Mouse (Mus musculus) midbrain, embryonic 11.5 days (tissue): ENCODE measurements around the gene Psmb5. TPM values are rescaled to one million over a fixed set of nuclear protein-coding genes. Genes with fewer than 3 reads are reported as not detected.

Experiments
- ATAC-seq: fragments of 200-750 bp; cut with Nextera tagmentation; 2 replicates; pipeline ENCODE4 v1.8.0; 2017; ENCODE audit warnings: moderate TSS enrichment, moderate library complexity; ENCODE audit not compliant: low FRiP score
- DNase-seq: peaks from one replicate; pipeline ENCODE4 v3.0.0; 2015; ENCODE audit warnings: low spot score; ENCODE audit errors: missing footprints
- H3K27ac ChIP-seq: fragments of 300-500 bp; sonication (generic); 2 replicates; pipeline ENCODE4 v1.5.1; 2014; ENCODE audit warnings: low read depth, low read length
- H3K27me3 ChIP-seq: fragments of 300-500 bp; sonication (generic); 2 replicates; pipeline ENCODE4 v1.6.1; 2014; ENCODE audit warnings: mild to moderate bottlenecking, low read length, moderate library complexity, mixed read lengths; ENCODE audit not compliant: control insufficient read depth, insufficient read depth
- H3K36me3 ChIP-seq: fragments of 300-500 bp; sonication (generic); 2 replicates; pipeline ENCODE4 v1.6.1; 2014; ENCODE audit warnings: mild to moderate bottlenecking, low read length, moderate library complexity, mixed read lengths; ENCODE audit not compliant: control insufficient read depth, insufficient read depth
- H3K4me1 ChIP-seq: fragments of 300-500 bp; sonication (generic); 2 replicates; pipeline ENCODE4 v1.6.1; 2014; ENCODE audit warnings: low read length; ENCODE audit not compliant: control insufficient read depth, insufficient read depth
- H3K4me2 ChIP-seq: fragments of 300-500 bp; sonication (generic); 2 replicates; pipeline ENCODE4 v1.6.1; 2014; ENCODE audit warnings: mild to moderate bottlenecking, moderate library complexity
- H3K4me3 ChIP-seq: fragments of 300-500 bp; sonication (generic); 2 replicates; pipeline ENCODE4 v1.5.1; 2014; ENCODE audit warnings: low read depth, low read length
- H3K9ac ChIP-seq: fragments of 300-500 bp; sonication (generic); 2 replicates; pipeline ENCODE4 v1.6.1; 2014; ENCODE audit warnings: low read length
- H3K9me3 ChIP-seq: fragments of 300-500 bp; sonication (generic); 2 replicates; pipeline ENCODE4 v1.6.1; 2016; ENCODE audit warnings: low read length; ENCODE audit not compliant: control insufficient read depth
- WGBS: fragments of 180-500 bp; shearing (Covaris S2); extraction: QIAGEN DNeasy Blood & Tissue Kit; methylation state at CpG from one replicate; pipeline ENCODE4 v1.1.7; 2014; 5-methylcytosine and 5-hydroxymethylcytosine counted together
- polyA plus RNA-seq: library from polyadenylated mRNA; unstranded; fragments of >200 nt; fragmentation: Nextera tagmentation; extraction: Ambion mirVana; gene quantifications from 2 replicates; pipeline ENCODE4 v1.2.1, GENCODE M21; 2014

Gene Psmb5
- polyA plus RNA-seq, 1 experiment from 2014 or later = 453 TPM

DNA sequence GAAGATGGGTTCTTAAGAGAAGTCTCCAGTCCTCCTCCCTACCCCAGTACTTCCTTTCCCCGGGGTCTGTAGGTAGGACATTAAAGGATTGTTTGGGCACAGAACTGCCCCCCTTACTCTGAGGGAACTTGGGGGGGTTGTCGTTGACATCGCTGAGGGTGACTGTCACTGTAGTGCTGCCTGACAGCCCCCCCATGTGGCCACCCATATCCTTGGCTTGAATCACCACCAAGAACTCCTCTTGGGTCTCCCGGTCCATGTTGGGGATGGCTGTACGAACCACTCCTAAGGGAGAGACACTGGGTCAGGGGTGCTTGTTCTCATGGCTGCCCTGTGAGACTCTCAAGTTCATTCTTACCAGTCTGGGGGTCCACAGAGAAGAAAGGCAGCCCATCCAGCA is 20.4 kb upstream of the Psmb5 start:
- H3K36me3 ChIP-seq = peaks cover 15% of the 10 kb centered on the region
- ATAC-seq (no peak), DNase-seq (no peak)
- WGBS = 82% methylated on average over 5 of the region's 5 CpGs
- H3K27me3 ChIP-seq = no peaks in the 10 kb centered on the region
- H3K27ac ChIP-seq = no peak overlapping the region
- H3K9ac ChIP-seq = no peak overlapping the region
- H3K4me3 ChIP-seq = no peak overlapping the region
- H3K4me1 ChIP-seq = peaks cover 9% of the 10 kb centered on the region; the same call in 1 of the 2 replicates
- no peaks in the 10 kb centered on the region for H3K9me3 ChIP-seq
- no peak overlapping the region for H3K4me2 ChIP-seq

DNA sequence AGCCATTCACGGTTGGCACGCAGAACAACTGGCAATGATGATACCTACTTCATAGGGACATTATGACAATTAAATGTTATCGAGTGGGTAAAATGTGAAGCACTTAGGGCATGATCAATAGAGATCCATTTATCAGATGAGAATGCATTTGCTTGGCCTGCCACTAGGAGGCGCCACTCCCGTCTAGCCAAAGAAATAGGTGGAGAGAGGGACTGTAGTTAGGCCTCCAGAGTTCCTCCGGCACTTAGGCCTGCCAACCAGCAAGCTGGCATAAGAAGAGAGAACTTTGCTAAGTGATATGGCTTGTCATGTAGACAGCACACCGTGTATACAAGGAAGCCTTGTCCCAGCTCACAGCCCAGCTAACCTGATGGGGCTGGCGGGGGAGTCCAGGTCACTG is 19.1 kb upstream of the Psmb5 start:
- peaks cover 9% of the 10 kb centered on the region; the same call in 1 of the 2 replicates for H3K4me1 ChIP-seq
- no peaks in the 10 kb centered on the region for H3K27me3 ChIP-seq
- ATAC-seq (no peak), DNase-seq (peak; percentile 95)
- 51% methylated on average over 8 of the region's 8 CpGs for WGBS
- peaks cover 21% of the 10 kb centered on the region for H3K36me3 ChIP-seq
- no peaks in the 10 kb centered on the region for H3K9me3 ChIP-seq
- no peak overlapping the region for H3K27ac ChIP-seq
- H3K4me2 ChIP-seq = no peak overlapping the region
- H3K9ac ChIP-seq = no peak overlapping the region
- no peak overlapping the region for H3K4me3 ChIP-seq

DNA sequence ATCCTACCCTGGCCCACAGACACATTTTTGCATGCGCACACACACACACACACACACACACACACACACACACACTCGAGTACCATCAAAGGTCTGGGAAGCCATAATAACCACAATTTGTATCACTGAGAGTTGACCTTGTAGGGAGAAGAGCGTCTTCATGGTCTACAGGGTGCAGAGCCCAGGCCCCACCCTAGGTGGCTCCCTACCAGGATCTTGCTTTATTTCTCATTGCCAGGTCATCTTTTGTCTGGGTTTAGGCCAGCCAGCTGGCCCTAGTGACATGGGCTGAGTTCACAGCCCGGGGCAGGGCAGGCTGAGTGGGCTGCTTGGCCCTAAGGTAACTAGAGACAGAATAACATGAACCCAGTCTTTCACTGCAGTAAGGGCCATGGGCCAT is 16.4 kb upstream of the Psmb5 start:
- Histone ChIP-seq H3K4me1 (no peaks in the 10 kb centered on the region), H3K36me3 (peaks cover 30% of the 10 kb centered on the region), H3K9me3 (no peaks in the 10 kb centered on the region), H3K4me3 (no peak overlapping the region), H3K9ac (no peak overlapping the region), H3K27ac (no peak overlapping the region), H3K4me2 (no peak overlapping the region), H3K27me3 (no peaks in the 10 kb centered on the region)
- ATAC-seq = no peak
- no peak for DNase-seq
- 83% methylated on average over 4 of the region's 4 CpGs for WGBS

DNA sequence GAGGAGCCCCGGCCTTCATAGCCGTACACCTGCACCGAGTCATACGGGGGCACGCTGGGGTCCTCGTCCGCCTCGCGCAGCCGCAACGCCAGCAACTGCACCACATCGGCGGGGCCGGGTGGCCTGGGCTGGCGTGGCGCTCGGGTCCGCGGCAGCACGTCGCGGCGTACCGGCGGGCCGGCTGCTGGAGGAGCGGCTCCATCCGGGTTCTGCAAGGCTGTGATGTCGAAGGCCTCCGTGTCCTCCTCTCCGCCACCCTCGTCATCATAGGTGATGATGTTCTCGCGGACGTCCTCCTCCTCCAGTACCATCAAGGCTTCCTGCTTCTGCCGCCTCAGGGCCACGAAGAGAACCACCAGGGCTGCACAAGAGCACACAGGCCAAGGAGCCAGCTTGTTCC is 14.4 kb upstream of the Psmb5 start:
- no peak for ATAC-seq
- no peak for DNase-seq
- no peak overlapping the region for H3K9ac ChIP-seq
- H3K9me3 ChIP-seq = no peaks in the 10 kb centered on the region
- no peak overlapping the region for H3K4me2 ChIP-seq
- H3K4me3 ChIP-seq = no peak overlapping the region
- no peaks in the 10 kb centered on the region for H3K4me1 ChIP-seq
- WGBS = 91% methylated on average over 37 of the region's 37 CpGs
- peaks cover 26% of the 10 kb centered on the region for H3K36me3 ChIP-seq
- no peak overlapping the region for H3K27ac ChIP-seq
- no peaks in the 10 kb centered on the region for H3K27me3 ChIP-seq

DNA sequence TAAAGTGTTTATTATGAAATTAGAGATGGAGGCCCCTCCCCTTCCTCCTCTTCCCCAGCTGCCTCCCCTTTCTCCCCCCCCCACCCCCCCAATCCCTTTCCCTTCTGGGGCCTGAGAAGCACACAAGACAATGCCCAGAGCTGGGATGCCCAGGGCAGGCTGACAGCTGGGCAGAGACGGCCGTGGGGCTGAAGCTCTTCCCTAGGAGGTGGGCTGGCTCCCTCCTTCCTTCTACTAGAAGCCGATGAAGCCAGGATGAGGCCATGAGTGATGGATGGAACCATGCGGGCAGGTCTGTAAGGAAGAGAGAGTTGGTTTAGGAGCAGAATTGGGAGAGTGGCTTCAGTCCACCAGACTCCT is 13.4 kb upstream of the Psmb5 start:
- Histone ChIP-seq H3K27me3 (no peaks in the 10 kb centered on the region), H3K9ac (no peak overlapping the region), H3K4me2 (no peak overlapping the region), H3K4me3 (no peak overlapping the region), H3K9me3 (no peaks in the 10 kb centered on the region), H3K27ac (no peak overlapping the region), H3K4me1 (no peaks in the 10 kb centered on the region), H3K36me3 (peaks cover 25% of the 10 kb centered on the region)
- WGBS = 90% methylated on average over 3 of the region's 4 CpGs
- DNase-seq (no peak), ATAC-seq (no peak)

DNA sequence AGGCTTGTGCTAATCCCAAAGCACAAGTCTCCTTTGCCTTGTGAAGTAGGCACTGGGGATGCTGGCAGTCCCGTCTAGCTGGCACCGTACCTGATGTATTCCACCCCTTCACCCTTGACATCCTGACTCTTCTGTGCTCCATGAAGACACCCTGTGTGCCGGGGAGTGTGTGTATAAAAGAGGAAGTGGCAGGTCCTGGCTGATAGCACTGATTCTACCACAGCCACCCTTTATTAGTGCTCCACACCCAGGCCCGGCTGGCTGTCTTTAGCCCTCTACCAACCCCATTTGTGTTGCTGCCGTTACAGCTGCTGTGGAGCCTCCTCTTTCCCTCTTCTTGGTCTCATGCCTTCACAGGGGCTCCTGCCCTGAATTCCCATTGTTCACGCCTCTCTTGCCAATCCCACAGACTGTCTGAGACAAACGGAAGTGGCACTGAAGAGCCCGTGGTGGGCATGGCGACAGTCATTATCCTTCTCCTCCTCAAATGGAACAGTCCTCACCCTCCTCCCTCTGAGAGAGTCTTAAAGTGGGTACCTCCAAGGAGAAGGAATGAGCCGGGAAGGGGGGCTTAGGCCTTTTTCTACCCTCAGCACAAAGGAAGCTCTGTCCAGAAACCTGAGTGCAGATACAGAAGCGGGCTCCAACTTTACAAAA is 12.9 kb upstream of the Psmb5 start:
- WGBS = 78% methylated on average over 11 of the region's 11 CpGs
- Histone ChIP-seq H3K27me3 (no peaks in the 10 kb centered on the region), H3K27ac (no peak overlapping the region), H3K9ac (no peak overlapping the region), H3K4me3 (no peak overlapping the region), H3K4me1 (no peaks in the 10 kb centered on the region), H3K4me2 (no peak overlapping the region), H3K36me3 (peaks cover 25% of the 10 kb centered on the region), H3K9me3 (no peaks in the 10 kb centered on the region)
- ATAC-seq (no peak), DNase-seq (no peak)

DNA sequence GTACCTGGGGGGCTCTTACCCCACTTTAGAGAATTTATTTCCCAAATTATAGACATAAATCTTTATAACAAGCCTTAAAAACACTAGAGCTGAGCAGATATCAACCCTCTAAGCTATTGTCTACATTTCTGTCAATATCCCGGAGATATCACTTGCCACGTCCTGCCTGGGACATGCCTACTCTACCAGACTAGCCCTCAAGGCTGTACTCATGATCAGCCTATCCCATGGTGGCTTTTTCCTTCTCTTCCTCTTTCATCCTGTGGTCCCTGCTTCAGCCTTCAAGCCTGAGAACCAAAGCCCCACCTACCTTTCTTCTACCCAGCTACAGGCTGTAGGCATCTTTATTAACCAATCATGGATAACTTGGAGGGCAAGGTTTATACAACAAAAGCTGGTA is 12.0 kb upstream of the Psmb5 start:
- 93% methylated on average over 2 of the region's 2 CpGs for WGBS
- H3K27me3 ChIP-seq = no peaks in the 10 kb centered on the region
- H3K4me2 ChIP-seq = no peak overlapping the region
- DNase-seq (no peak), ATAC-seq (no peak)
- H3K4me3 ChIP-seq = no peak overlapping the region
- H3K4me1 ChIP-seq = no peaks in the 10 kb centered on the region
- H3K36me3 ChIP-seq = peaks cover 25% of the 10 kb centered on the region
- no peak overlapping the region for H3K27ac ChIP-seq
- H3K9me3 ChIP-seq = no peaks in the 10 kb centered on the region
- no peak overlapping the region for H3K9ac ChIP-seq

DNA sequence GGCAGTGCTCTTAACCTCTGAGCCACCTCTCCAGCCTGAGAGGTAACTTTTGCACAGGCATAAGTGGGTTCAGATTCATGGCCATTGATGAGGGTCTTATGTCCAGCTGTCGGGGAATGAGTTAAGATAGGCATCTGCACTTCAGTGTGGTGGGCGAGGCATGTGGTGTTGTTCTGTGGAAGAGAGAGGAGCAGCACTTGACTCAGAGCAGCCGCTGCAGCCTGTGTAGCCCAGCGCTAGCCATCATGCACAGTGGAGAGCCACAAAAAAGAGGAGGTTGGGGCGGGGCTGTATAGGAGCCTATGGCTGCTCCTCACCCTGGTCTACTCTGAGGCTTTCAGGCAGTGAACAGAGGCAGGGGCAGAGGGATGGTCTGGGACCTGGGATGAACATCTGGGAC is 10.3 kb upstream of the Psmb5 start:
- Histone ChIP-seq H3K4me1 (no peaks in the 10 kb centered on the region), H3K27me3 (no peaks in the 10 kb centered on the region), H3K9ac (no peak overlapping the region), H3K36me3 (peaks cover 17% of the 10 kb centered on the region), H3K9me3 (no peaks in the 10 kb centered on the region), H3K4me2 (no peak overlapping the region), H3K27ac (no peak overlapping the region), H3K4me3 (no peak overlapping the region)
- 82% methylated on average over 5 of the region's 5 CpGs for WGBS
- no peak for DNase-seq
- ATAC-seq = no peak

DNA sequence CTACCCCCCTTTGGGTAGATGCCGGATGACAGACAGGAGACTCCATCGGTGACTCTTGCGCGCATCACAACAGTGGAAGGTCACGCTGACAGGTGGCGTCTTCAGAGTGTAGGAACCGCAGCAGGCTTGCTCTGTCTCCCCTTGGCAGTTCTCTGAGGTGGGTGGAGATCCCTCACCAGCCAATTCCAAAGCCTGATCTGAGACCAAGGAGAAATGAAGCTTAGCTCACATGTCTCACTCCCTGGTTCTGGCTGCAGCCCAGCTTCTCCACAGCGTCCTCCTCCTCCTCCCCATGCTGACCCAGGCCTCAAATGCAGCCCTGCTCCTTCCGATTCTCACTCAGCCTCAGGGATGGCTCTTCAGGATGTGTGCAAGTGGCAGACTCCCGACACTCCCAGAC is 7.2 kb upstream of the Psmb5 start:
- no peak for ATAC-seq
- H3K27ac ChIP-seq = no peak overlapping the region
- 81% methylated on average over 10 of the region's 10 CpGs for WGBS

More for the DNA sequence above, 7.2 kb upstream of the Psmb5 start:
- Histone ChIP-seq H3K4me3 (no peak overlapping the region), H3K4me2 (no peak overlapping the region), H3K36me3 (no peaks in the 10 kb centered on the region), H3K9ac (no peak overlapping the region), H3K27me3 (no peaks in the 10 kb centered on the region), H3K4me1 (no peaks in the 10 kb centered on the region), H3K9me3 (no peaks in the 10 kb centered on the region)
- DNase-seq = no peak
